Mouse (Mus musculus): Measurements from ENCODE around the gene Tcf15. TPM values are rescaled to one million over a fixed set of nuclear protein-coding genes. Genes with fewer than 3 reads are reported as not detected.

Tcf15 gene
- polyA plus RNA-seq, 2 experiments = 0.17 TPM; not detected in 1

- H3K9ac ChIP-seq (replicated peaks) = no peak overlapping the region
- no peak for ATAC-seq (ENCODE audit: insufficient read depth)
These were observed 10.7 kb upstream of the Tcf15 start for GRCm38 (mm10) chr2:152132691-152133090.

DNA sequence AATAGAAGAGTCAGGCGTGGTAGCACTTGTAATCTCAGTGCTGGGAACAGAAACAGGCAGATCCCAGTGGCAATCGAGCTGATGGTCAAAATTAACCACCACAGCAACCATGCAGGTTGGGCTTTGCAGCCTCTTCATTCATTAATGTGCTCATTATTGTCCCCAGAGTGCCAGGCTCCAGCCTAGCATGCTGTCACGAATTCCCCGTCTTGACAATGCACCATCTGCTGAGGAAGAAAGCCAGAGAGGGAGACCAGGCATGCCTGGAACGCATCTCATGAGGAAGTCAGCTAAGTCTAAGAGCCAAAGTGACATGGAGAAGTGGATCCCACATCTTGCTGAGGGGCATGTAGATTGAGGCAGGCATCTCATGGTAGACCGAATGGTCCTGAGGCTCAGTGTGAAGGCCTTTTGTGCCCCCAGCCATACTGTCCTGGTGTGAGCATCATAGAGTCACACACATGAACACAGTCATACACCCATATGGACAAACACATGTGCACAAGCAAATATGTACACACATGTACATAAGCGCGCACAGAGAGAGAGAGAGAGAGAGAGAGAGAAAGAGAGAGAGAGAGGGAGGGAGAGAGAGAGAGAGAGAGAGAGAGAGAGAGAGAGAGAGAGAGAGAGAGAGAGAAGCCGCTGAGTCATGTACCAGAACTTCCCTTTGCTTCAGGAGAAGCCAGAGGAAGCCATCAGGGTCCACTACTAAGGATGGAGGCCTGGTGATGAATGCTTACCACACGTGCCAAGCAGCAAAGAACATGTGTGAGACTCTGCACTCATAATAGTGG lies 4.0 kb upstream of the Tcf15 start:
- H3K4me2 ChIP-seq (ENCODE audit: low read depth) = no peak overlapping the region
- no peaks in the 10 kb centered on the region for H3K9me3 ChIP-seq (ENCODE audit: control insufficient read depth, low read length)
- H3K36me3 ChIP-seq (replicated peaks; ENCODE audit: control insufficient read depth, insufficient read depth, low read depth) = no peaks in the 10 kb centered on the region
- no peak overlapping the region for H3K4me3 ChIP-seq (ENCODE audit: insufficient read depth in 1 of 2, low read depth in 2 of 2, low read length in 2 of 2)
- 53% methylated on average over 10 of the region's 10 CpGs for WGBS (ENCODE audit: insufficient replicate concordance)
- H3K27ac ChIP-seq = no peak overlapping the region
- H3K9ac ChIP-seq (replicated peaks) = no peak overlapping the region
- peaks cover 36% of the 10 kb centered on the region for H3K27me3 ChIP-seq (ENCODE audit: control insufficient read depth, insufficient read depth, low read length)
- no peaks in the 10 kb centered on the region for H3K4me1 ChIP-seq (replicated peaks; ENCODE audit: control insufficient read depth in 2 of 2, insufficient read depth in 2 of 2, low read length in 1 of 2)
- TF ChIP-seq EP300 (IDR thresholded peaks at IDR 0.05; ENCODE audit: low read depth) = no peak
- TF ChIP-seq CTCF (IDR thresholded peaks at IDR 0.05; ENCODE audit: low read depth) = no peak
- DNase-seq (ENCODE audit: low read depth in 3 of 3, low spot score in 3 of 3) = no peak
- ATAC-seq (ENCODE audit: insufficient read depth) = no peak

More at GRCm38 (mm10) chr2:152132691-152133090, 10.7 kb upstream of the Tcf15 start:
- Histone ChIP-seq H3K27ac (no peak overlapping the region), H3K4me3 (ENCODE audit: insufficient read depth in 1 of 2, low read depth in 2 of 2, low read length in 2 of 2) (no peak overlapping the region), H3K4me2 (ENCODE audit: low read depth) (no peak overlapping the region), H3K4me1 (replicated peaks; ENCODE audit: control insufficient read depth in 2 of 2, insufficient read depth in 2 of 2, low read length in 1 of 2) (peaks cover 0 to 1% of the 10 kb centered on the region in 2 experiments; a peak in 1 of 4 replicates), H3K9me3 (ENCODE audit: control insufficient read depth, low read length) (no peaks in the 10 kb centered on the region), H3K27me3 (ENCODE audit: control insufficient read depth, insufficient read depth, low read length) (no peaks in the 10 kb centered on the region), H3K36me3 (replicated peaks; ENCODE audit: control insufficient read depth, insufficient read depth, low read depth) (no peaks in the 10 kb centered on the region)
- DNase-seq (ENCODE audit: low read depth in 3 of 3, low spot score in 3 of 3) = no peak
- WGBS (ENCODE audit: insufficient replicate concordance) = 50% methylated on average over 8 of the region's 8 CpGs
- TF ChIP-seq EP300 (IDR thresholded peaks at IDR 0.05; ENCODE audit: low read depth) (no peak), CTCF (IDR thresholded peaks at IDR 0.05; ENCODE audit: low read depth) (no peak)

- TF ChIP-seq EP300 (IDR thresholded peaks at IDR 0.05; ENCODE audit: low read depth) (no peak), CTCF (IDR thresholded peaks at IDR 0.05; ENCODE audit: low read depth) (no peak)
- 55% methylated on average over 11 of the region's 11 CpGs for WGBS (ENCODE audit: insufficient replicate concordance)
- no peaks in the 10 kb centered on the region for H3K4me1 ChIP-seq (replicated peaks; ENCODE audit: control insufficient read depth in 2 of 2, insufficient read depth in 2 of 2, low read length in 1 of 2)
- H3K27me3 ChIP-seq (ENCODE audit: control insufficient read depth, insufficient read depth, low read length) = peaks cover 45% of the 10 kb centered on the region
- H3K27ac ChIP-seq = no peak overlapping the region
- H3K9me3 ChIP-seq (ENCODE audit: control insufficient read depth, low read length) = no peaks in the 10 kb centered on the region
- no peak overlapping the region for H3K4me3 ChIP-seq (ENCODE audit: insufficient read depth in 1 of 2, low read depth in 2 of 2, low read length in 2 of 2)
- H3K36me3 ChIP-seq (replicated peaks; ENCODE audit: control insufficient read depth, insufficient read depth, low read depth) = no peaks in the 10 kb centered on the region
- H3K4me2 ChIP-seq (ENCODE audit: low read depth) = no peak overlapping the region
- ATAC-seq (ENCODE audit: insufficient read depth) (no peak), DNase-seq (ENCODE audit: low read depth in 3 of 3, low spot score in 3 of 3) (no peak)
- no peak overlapping the region for H3K9ac ChIP-seq (replicated peaks)
These were observed 2.4 kb upstream of the Tcf15 start for GRCm38 (mm10) chr2:152140941-152141340.

- Histone ChIP-seq H3K27me3 (ENCODE audit: control insufficient read depth, insufficient read depth, low read length) (peaks cover 45% of the 10 kb centered on the region), H3K36me3 (replicated peaks; ENCODE audit: control insufficient read depth, insufficient read depth, low read depth) (no peaks in the 10 kb centered on the region), H3K4me1 (replicated peaks; ENCODE audit: control insufficient read depth in 2 of 2, insufficient read depth in 2 of 2, low read length in 1 of 2) (no peaks in the 10 kb centered on the region), H3K9me3 (ENCODE audit: control insufficient read depth, low read length) (no peaks in the 10 kb centered on the region), H3K27ac (no peak overlapping the region), H3K4me3 (ENCODE audit: insufficient read depth in 1 of 2, low read depth in 2 of 2, low read length in 2 of 2) (no peak overlapping the region; a peak in 1 of 4 replicates), H3K9ac (replicated peaks) (no peak overlapping the region), H3K4me2 (ENCODE audit: low read depth) (no peak overlapping the region)
- no peak for TF ChIP-seq CTCF (IDR thresholded peaks at IDR 0.05; ENCODE audit: low read depth)
- TF ChIP-seq EP300 (IDR thresholded peaks at IDR 0.05; ENCODE audit: low read depth) = no peak
- DNase-seq (ENCODE audit: low read depth in 3 of 3, low spot score in 3 of 3) = no peak
- 56% methylated on average over 1 of the region's 1 CpGs for WGBS (ENCODE audit: insufficient replicate concordance)
- no peak for ATAC-seq (ENCODE audit: insufficient read depth)
These were observed 1.9 kb upstream of the Tcf15 start for GRCm38 (mm10) chr2:152141491-152141890.

GRCm38 (mm10) chr2:152142046-152142445 lies 1.3 kb upstream of the Tcf15 start:
- ATAC-seq (ENCODE audit: insufficient read depth) (no peak), DNase-seq (ENCODE audit: low read depth in 3 of 3, low spot score in 3 of 3) (no peak)
- Histone ChIP-seq H3K4me2 (ENCODE audit: low read depth) (peak overlapping the region; percentile 38), H3K4me3 (ENCODE audit: insufficient read depth in 1 of 2, low read depth in 2 of 2, low read length in 2 of 2) (peak overlapping the region in 1 of 2 experiments; percentile 29; a peak in 2 of 4 replicates), H3K9ac (replicated peaks) (no peak overlapping the region), H3K27me3 (ENCODE audit: control insufficient read depth, insufficient read depth, low read length) (peaks cover 45% of the 10 kb centered on the region), H3K4me1 (replicated peaks; ENCODE audit: control insufficient read depth in 2 of 2, insufficient read depth in 2 of 2, low read length in 1 of 2) (no peaks in the 10 kb centered on the region), H3K9me3 (ENCODE audit: control insufficient read depth, low read length) (no peaks in the 10 kb centered on the region), H3K36me3 (replicated peaks; ENCODE audit: control insufficient read depth, insufficient read depth, low read depth) (no peaks in the 10 kb centered on the region), H3K27ac (no peak overlapping the region)
- WGBS (ENCODE audit: insufficient replicate concordance) = 6% methylated on average over 13 of the region's 13 CpGs
- TF ChIP-seq CTCF (IDR thresholded peaks at IDR 0.05; ENCODE audit: low read depth) (no peak), EP300 (IDR thresholded peaks at IDR 0.05; ENCODE audit: low read depth) (no peak)
